Mouse (Mus musculus) lung, embryonic 15.5 days (tissue): ENCODE measurements around the gene Gm49358. TPM values are rescaled to one million over a fixed set of nuclear protein-coding genes. Genes with fewer than 3 reads are reported as not detected.

Experiments used
- ATAC-seq: fragments of 200-750 bp; cut with Nextera tagmentation; 2 replicates; pipeline ENCODE4 v1.8.0; 2017; ENCODE audit warnings: moderate number of reproducible peaks, borderline replicate concordance; ENCODE audit not compliant: low FRiP score, low TSS enrichment; ENCODE audit errors: extremely low read depth
- H3K27ac ChIP-seq: fragments of 300-500 bp; sonication (generic); 2 replicates; pipeline ENCODE4 v1.5.1; 2015; ENCODE audit warnings: moderate library complexity, mild to moderate bottlenecking, inconsistent platforms
- H3K27me3 ChIP-seq: fragments of 300-500 bp; sonication (generic); 2 replicates; pipeline ENCODE4 v1.6.1; 2015; ENCODE audit warnings: inconsistent platforms
- H3K36me3 ChIP-seq: fragments of 300-500 bp; sonication (generic); 2 replicates; pipeline ENCODE4 v1.6.1; 2015; ENCODE audit warnings: inconsistent platforms
- H3K4me1 ChIP-seq: fragments of 300-500 bp; sonication (generic); 2 replicates; pipeline ENCODE4 v1.6.1; 2015; ENCODE audit warnings: inconsistent platforms
- H3K4me2 ChIP-seq: fragments of 300-500 bp; sonication (generic); 2 replicates; pipeline ENCODE4 v1.6.1; 2015; ENCODE audit warnings: inconsistent platforms, mild to moderate bottlenecking, moderate library complexity
- H3K4me3 ChIP-seq: fragments of 300-500 bp; sonication (generic); 2 replicates; pipeline ENCODE4 v1.5.1; 2015; ENCODE audit warnings: mild to moderate bottlenecking, inconsistent platforms
- H3K9ac ChIP-seq: fragments of 300-500 bp; sonication (generic); 2 replicates; pipeline ENCODE4 v1.6.1; 2015; ENCODE audit warnings: inconsistent platforms
- H3K9me3 ChIP-seq: fragments of 300-500 bp; sonication (generic); 2 replicates; pipeline ENCODE4 v1.6.1; 2016; ENCODE audit warnings: inconsistent platforms
- WGBS: fragments of 180-500 bp; shearing (Covaris S2); methylation state at CpG from one replicate; pipeline ENCODE4 v1.1.7; 2015; 5-methylcytosine and 5-hydroxymethylcytosine counted together
- polyA plus RNA-seq: library from polyadenylated mRNA; unstranded; fragments of >200 nt; fragmentation: Nextera tagmentation; extraction: Ambion mirVana; gene quantifications from 2 replicates; pipeline ENCODE4 v1.2.1, GENCODE M21; 2015

Gene Gm49358
- polyA plus RNA-seq, 1 experiment from 2014 or later = not detected

- Histone ChIP-seq H3K9me3 (no peaks in the 10 kb centered on the region), H3K36me3 (no peaks in the 10 kb centered on the region), H3K27me3 (no peaks in the 10 kb centered on the region), H3K4me2 (no peak overlapping the region), H3K27ac (no peak overlapping the region), H3K9ac (no peak overlapping the region), H3K4me1 (no peaks in the 10 kb centered on the region), H3K4me3 (no peak overlapping the region)
- WGBS = 86% methylated on average over 4 of the region's 4 CpGs
- no peak for ATAC-seq
Measured at GRCm38 (mm10) chr10:86849087-86849486, 85.3 kb downstream of the Gm49358 start.

- 73% methylated on average over 4 of the region's 4 CpGs for WGBS
Measured at GRCm38 (mm10) chr10:86849508-86849907, 85.7 kb downstream of the Gm49358 start.

DNA sequence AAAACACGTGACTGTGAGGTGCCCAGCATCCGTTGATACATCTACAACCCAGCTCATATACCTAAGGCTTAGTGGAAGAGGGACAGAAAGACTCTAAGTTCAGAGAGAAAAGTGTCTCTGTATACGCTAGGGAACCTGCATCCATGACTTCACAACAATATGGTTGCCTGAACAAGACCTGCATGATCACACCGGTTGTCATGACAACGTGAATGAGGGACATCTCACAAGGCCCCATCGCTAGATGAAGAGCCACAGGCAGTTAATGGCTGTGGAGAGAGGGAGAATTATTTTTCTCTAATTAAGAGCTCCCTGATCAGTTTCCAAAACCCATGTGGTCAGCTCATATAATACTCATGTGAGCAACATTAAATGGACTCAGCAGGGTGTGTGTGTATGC is 88.4 kb downstream of the Gm49358 start:
- no peak overlapping the region for H3K9ac ChIP-seq
- H3K4me2 ChIP-seq = no peak overlapping the region
- H3K4me1 ChIP-seq = no peaks in the 10 kb centered on the region
- H3K27ac ChIP-seq = no peak overlapping the region
- H3K4me3 ChIP-seq = no peak overlapping the region
- H3K9me3 ChIP-seq = no peaks in the 10 kb centered on the region
- H3K27me3 ChIP-seq = no peaks in the 10 kb centered on the region
- no peak for ATAC-seq
- 85% methylated on average over 6 of the region's 6 CpGs for WGBS
- H3K36me3 ChIP-seq = no peaks in the 10 kb centered on the region

More at GRCm38 (mm10) chr10:86849508-86849907, 85.7 kb downstream of the Gm49358 start:
- ATAC-seq = no peak
- no peaks in the 10 kb centered on the region for H3K27me3 ChIP-seq
- H3K4me2 ChIP-seq = no peak overlapping the region
- H3K36me3 ChIP-seq = no peaks in the 10 kb centered on the region
- no peak overlapping the region for H3K4me3 ChIP-seq
- H3K9me3 ChIP-seq = no peaks in the 10 kb centered on the region
- H3K9ac ChIP-seq = no peak overlapping the region
- H3K27ac ChIP-seq = no peak overlapping the region
- H3K4me1 ChIP-seq = no peaks in the 10 kb centered on the region

- no peak overlapping the region for H3K4me2 ChIP-seq
Measured at GRCm38 (mm10) chr10:86853433-86853832, 89.7 kb downstream of the Gm49358 start.

DNA sequence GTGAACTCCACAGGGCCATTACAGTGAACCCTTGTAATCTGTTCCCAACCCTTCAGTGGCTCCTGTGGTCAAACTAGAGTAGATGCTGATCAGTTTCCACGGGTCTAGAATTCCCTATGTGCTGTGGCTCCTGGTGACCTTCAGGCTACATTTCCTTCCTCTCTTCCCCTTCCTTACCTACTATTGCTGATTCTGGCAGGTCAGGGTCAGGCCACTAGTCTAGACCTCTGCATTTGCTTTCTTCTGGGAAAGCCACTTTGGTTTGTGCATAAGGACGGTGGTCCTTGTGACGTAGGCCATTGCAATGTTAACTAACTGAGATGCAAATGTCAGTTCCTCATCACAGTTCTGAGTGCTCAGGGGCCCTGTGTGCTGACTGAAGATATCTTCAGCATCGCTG is 96.6 kb downstream of the Gm49358 start:
- Histone ChIP-seq H3K27ac (no peak overlapping the region), H3K9me3 (no peaks in the 10 kb centered on the region), H3K36me3 (no peaks in the 10 kb centered on the region), H3K4me3 (no peak overlapping the region), H3K9ac (no peak overlapping the region), H3K4me2 (no peak overlapping the region), H3K4me1 (no peaks in the 10 kb centered on the region), H3K27me3 (no peaks in the 10 kb centered on the region)
- no peak for ATAC-seq
- 67% methylated on average over 4 of the region's 4 CpGs for WGBS

More at GRCm38 (mm10) chr10:86853433-86853832, 89.7 kb downstream of the Gm49358 start:
- WGBS = 78% methylated on average over 3 of the region's 3 CpGs
- Histone ChIP-seq H3K9me3 (no peaks in the 10 kb centered on the region), H3K27me3 (no peaks in the 10 kb centered on the region), H3K4me3 (no peak overlapping the region), H3K9ac (no peak overlapping the region), H3K27ac (no peak overlapping the region), H3K4me1 (no peaks in the 10 kb centered on the region), H3K36me3 (no peaks in the 10 kb centered on the region)
- ATAC-seq = no peak

DNA sequence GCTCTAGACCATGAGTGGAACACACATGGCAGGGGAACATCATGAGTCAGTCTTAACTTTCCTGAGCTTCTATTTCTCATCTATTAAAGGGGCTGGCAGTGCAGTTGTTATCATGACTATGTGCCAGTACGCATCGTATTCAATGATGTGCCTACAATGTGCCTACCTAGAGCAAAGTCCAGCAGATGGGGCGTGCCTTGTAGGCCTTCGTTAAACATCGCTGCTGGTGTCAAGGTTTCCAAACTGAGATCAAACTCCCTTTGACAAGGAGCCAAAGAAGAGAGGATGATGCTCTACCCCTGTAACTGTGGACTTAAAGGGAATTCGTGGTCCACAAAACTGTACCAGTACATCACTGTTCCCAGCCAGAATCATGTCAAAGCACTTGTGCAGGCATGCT is 98.7 kb downstream of the Gm49358 start:
- no peak overlapping the region for H3K4me2 ChIP-seq
- H3K36me3 ChIP-seq = no peaks in the 10 kb centered on the region
- no peak overlapping the region for H3K4me3 ChIP-seq
- no peaks in the 10 kb centered on the region for H3K27me3 ChIP-seq
- WGBS = 85% methylated on average over 6 of the region's 6 CpGs
- no peak overlapping the region for H3K27ac ChIP-seq
- no peaks in the 10 kb centered on the region for H3K4me1 ChIP-seq
- ATAC-seq = no peak
- H3K9me3 ChIP-seq = no peaks in the 10 kb centered on the region
- H3K9ac ChIP-seq = no peak overlapping the region

- Histone ChIP-seq H3K4me3 (no peak overlapping the region), H3K9ac (no peak overlapping the region), H3K4me1 (no peaks in the 10 kb centered on the region), H3K36me3 (no peaks in the 10 kb centered on the region), H3K27me3 (no peaks in the 10 kb centered on the region), H3K9me3 (no peaks in the 10 kb centered on the region), H3K4me2 (no peak overlapping the region), H3K27ac (no peak overlapping the region)
- no peak for ATAC-seq
- 87% methylated on average over 6 of the region's 6 CpGs for WGBS
Measured at GRCm38 (mm10) chr10:86863429-86863828, 99.7 kb downstream of the Gm49358 start.

- no peaks in the 10 kb centered on the region for H3K27me3 ChIP-seq
- H3K4me2 ChIP-seq = no peak overlapping the region
- H3K4me1 ChIP-seq = no peaks in the 10 kb centered on the region
- no peaks in the 10 kb centered on the region for H3K36me3 ChIP-seq
- H3K9ac ChIP-seq = no peak overlapping the region
- WGBS = 44% methylated on average over 7 of the region's 7 CpGs
- no peak overlapping the region for H3K27ac ChIP-seq
- H3K9me3 ChIP-seq = no peaks in the 10 kb centered on the region
- no peak overlapping the region for H3K4me3 ChIP-seq
- no peak for ATAC-seq
Measured at GRCm38 (mm10) chr10:86872121-86872520, 108.3 kb downstream of the Gm49358 start.

GRCm38 (mm10) chr10:86872591-86872990 is 108.8 kb downstream of the Gm49358 start:
- Histone ChIP-seq H3K27ac (no peak overlapping the region), H3K9me3 (no peaks in the 10 kb centered on the region), H3K27me3 (no peaks in the 10 kb centered on the region), H3K9ac (no peak overlapping the region), H3K4me2 (no peak overlapping the region), H3K36me3 (no peaks in the 10 kb centered on the region), H3K4me1 (no peaks in the 10 kb centered on the region), H3K4me3 (no peak overlapping the region)
- no peak for ATAC-seq
- 54% methylated on average over 5 of the region's 5 CpGs for WGBS

- H3K36me3 ChIP-seq = no peaks in the 10 kb centered on the region
- 75% methylated on average over 7 of the region's 7 CpGs for WGBS
- no peak overlapping the region for H3K27ac ChIP-seq
- no peaks in the 10 kb centered on the region for H3K27me3 ChIP-seq
- ATAC-seq = no peak
- H3K4me2 ChIP-seq = no peak overlapping the region
- H3K9ac ChIP-seq = no peak overlapping the region
- no peaks in the 10 kb centered on the region for H3K4me1 ChIP-seq
- no peak overlapping the region for H3K4me3 ChIP-seq
- H3K9me3 ChIP-seq = no peaks in the 10 kb centered on the region
Measured at GRCm38 (mm10) chr10:86878721-86879120, 114.9 kb downstream of the Gm49358 start.

DNA sequence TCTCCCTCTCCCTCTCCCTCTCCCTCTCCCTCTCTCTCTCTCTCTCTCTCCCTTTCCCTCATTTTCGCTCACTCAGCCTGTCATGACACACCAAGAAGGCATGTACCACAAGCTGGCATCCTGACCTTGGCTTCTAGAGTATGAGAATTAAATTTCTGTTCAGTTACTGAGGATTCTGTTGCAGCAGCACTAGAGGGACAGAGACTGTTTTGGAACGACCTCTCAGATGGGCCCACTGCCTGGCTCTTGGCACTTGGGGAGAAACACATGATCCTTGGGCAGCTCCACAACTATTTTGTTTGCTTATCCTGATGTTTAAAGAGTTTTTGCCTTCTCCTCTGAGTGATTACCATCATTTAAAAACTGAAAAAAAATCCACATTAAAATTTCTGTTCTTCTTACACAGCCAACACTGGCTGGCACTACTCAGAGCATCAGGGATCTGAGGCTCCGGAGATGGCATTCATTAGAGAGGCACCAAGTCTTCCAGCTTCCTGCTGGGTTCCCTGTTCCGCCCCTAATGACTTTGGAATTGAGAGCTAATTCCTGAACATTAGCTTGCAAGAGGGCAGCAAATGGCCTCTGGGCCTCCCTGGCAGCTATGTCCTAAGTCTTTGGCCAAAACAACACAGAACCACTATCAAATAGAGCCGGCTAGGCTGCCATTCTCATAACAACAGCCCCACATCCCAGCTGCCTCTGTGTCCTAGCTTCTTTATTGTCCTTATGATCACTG is 116.5 kb downstream of the Gm49358 start:
- Histone ChIP-seq H3K9me3 (no peaks in the 10 kb centered on the region), H3K9ac (no peak overlapping the region), H3K36me3 (no peaks in the 10 kb centered on the region), H3K4me2 (no peak overlapping the region), H3K27ac (no peak overlapping the region), H3K4me1 (no peaks in the 10 kb centered on the region), H3K4me3 (no peak overlapping the region), H3K27me3 (no peaks in the 10 kb centered on the region)
- no peak for ATAC-seq
- WGBS = 52% methylated on average over 5 of the region's 5 CpGs

DNA sequence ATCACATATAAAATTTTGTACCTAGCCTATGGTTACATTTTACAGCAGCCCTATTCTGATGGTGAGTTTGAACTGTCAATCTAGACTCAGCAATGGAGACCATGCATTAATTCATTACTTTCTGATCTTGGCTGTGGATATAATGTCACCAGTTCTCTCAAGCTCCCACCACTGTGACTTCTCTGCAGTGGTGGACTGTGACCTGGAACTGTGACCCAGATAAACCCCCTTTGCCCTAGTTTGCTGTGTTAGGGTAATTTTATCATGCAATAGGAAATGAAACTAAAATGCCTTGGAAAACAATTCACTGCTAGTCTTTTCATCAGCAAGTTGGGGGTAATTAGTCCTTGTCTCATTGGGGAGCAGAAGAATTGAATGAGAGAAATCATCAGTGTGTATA is 117.7 kb downstream of the Gm49358 start:
- Histone ChIP-seq H3K4me2 (no peak overlapping the region), H3K27ac (no peak overlapping the region), H3K36me3 (no peaks in the 10 kb centered on the region), H3K9me3 (no peaks in the 10 kb centered on the region), H3K4me1 (no peaks in the 10 kb centered on the region), H3K9ac (no peak overlapping the region), H3K4me3 (no peak overlapping the region), H3K27me3 (no peaks in the 10 kb centered on the region)
- no peak for ATAC-seq
